Mouse (Mus musculus) liver, embryonic 14.5 days (tissue): Measurements from ENCODE around the gene Cd163.

Experiments used
- CTCF ChIP-seq: IDR thresholded peaks from 2 replicates; pipeline ENCODE4 v1.5.1; 2016; ENCODE audit warnings: antibody characterized with exemption, low read depth, control low read depth
- EP300 ChIP-seq: IDR thresholded peaks from 2 replicates; pipeline ENCODE4 v1.6.1; 2016; ENCODE audit warnings: antibody characterized with exemption, low read depth

DNA sequence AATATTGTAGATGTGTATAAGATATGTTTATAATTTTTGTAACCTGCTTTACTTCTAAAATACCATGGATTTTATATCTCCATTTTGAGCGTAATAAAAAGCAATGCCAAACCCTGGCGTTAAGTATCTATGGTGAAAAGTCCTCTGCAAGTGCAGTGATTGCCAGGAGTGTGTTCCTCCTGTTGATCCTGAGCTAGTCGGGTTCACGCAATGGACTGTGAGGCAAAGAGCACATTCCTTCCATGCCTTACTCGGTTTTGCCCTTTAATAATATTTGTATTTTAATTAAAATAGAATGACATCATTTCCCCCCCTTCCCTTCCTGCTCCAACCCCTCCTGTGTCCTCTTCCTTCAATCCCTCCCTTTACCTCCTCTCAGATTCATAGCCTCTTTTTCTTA lies 26.8 kb upstream of the Cd163 start:
- no peak for TF ChIP-seq CTCF
- no peak for TF ChIP-seq EP300
